Mouse (Mus musculus) thymus, adult 2 months (tissue): ENCODE data around the gene Gopc. TPM values are rescaled to one million over a fixed set of nuclear protein-coding genes. Genes with fewer than 3 reads are reported as not detected.
A peak's percentile ranks its signal among the peaks of the same experiment; 100 is the strongest.

Experiments used
- DNase-seq: peaks from one replicate; pipeline ENCODE4 v3.0.0; 2021
- H3K27ac ChIP-seq: fragments of 200-500 bp; 2 replicates; pipeline ENCODE4 v1.5.1; 2012; ENCODE audit warnings: low read length, control low read depth; ENCODE audit not compliant: control insufficient read depth, insufficient read depth
- H3K27me3 ChIP-seq: fragments of 200-500 bp; 2 replicates; pipeline ENCODE4 v1.6.1; 2012; ENCODE audit warnings: mild to moderate bottlenecking, low read length, moderate library complexity, mixed read lengths; ENCODE audit not compliant: control insufficient read depth, insufficient read depth
- H3K36me3 ChIP-seq: fragments of 200-500 bp; 2 replicates; pipeline ENCODE4 v1.6.1; 2012; ENCODE audit warnings: mild to moderate bottlenecking, low read length, moderate library complexity; ENCODE audit not compliant: control insufficient read depth, insufficient read depth
- H3K4me1 ChIP-seq: fragments of 200-500 bp; replicated peaks from 2 replicates; pipeline ENCODE4 v1.6.1; 2012; ENCODE audit warnings: low read length; ENCODE audit not compliant: control insufficient read depth, insufficient read depth
- H3K4me3 ChIP-seq: fragments of 200-500 bp; 2 replicates; pipeline ENCODE4 v1.5.1; 2012; ENCODE audit warnings: mild to moderate bottlenecking, low read length, control low read depth, moderate library complexity; ENCODE audit not compliant: control insufficient read depth, insufficient read depth
- CTCF ChIP-seq: fragments of 200-500 bp; IDR thresholded peaks from 2 replicates; pipeline ENCODE4 v1.5.1; 2012; ENCODE audit warnings: mild to moderate bottlenecking, control low read depth, low read length, moderate library complexity, borderline replicate concordance; ENCODE audit not compliant: control insufficient read depth, poor library complexity, insufficient read depth; ENCODE audit errors: extremely low read depth
- POLR2A ChIP-seq: fragments of 200-500 bp; IDR thresholded peaks from 2 replicates; pipeline ENCODE4 v1.6.1; 2012; ENCODE audit warnings: mild to moderate bottlenecking, low read length, control low read depth, moderate library complexity; ENCODE audit not compliant: control insufficient read depth, poor library complexity, insufficient read depth; ENCODE audit errors: extremely low read depth
- WGBS: fragments of 180-500 bp; shearing (Covaris S2); methylation state at CpG from one replicate; pipeline ENCODE4 v1.1.7; 2018; 5-methylcytosine and 5-hydroxymethylcytosine counted together
- polyA plus RNA-seq: library from polyadenylated mRNA; depleted of rRNA; stranded (reverse); fragments of >200 nt; gene quantifications from 2 replicates; pipeline ENCODE4 v1.2.3, GENCODE M21; 2012

The Gopc gene
- polyA plus RNA-seq, 1 experiment: 4.7 TPM

GRCm38 (mm10) chr10:52388922-52389430 is 7.1 kb upstream of the Gopc start, which contains the start of gene Nepn:
Nepn (plus strand) TSS chr10:52388972.
- H3K4me3 ChIP-seq: no peak within 1 kb of the TSS
- TF ChIP-seq POLR2A (no peak), CTCF (no peak)
- H3K4me1 ChIP-seq: no peaks in the 10 kb centered on the region
- DNase-seq: no peak
- H3K27ac ChIP-seq: no peak within 1 kb of the TSS
- H3K36me3 ChIP-seq: no peaks in the 10 kb centered on the region
- no peaks in the 10 kb centered on the region for H3K27me3 ChIP-seq
- 84% methylated on average over 5 of the region's 5 CpGs for WGBS

GRCm38 (mm10) chr10:52387192-52387591 is 5.3 kb upstream of the Gopc start:
- Histone ChIP-seq H3K36me3 (no peaks in the 10 kb centered on the region), H3K27ac (no peak overlapping the region), H3K4me1 (no peaks in the 10 kb centered on the region), H3K4me3 (no peak overlapping the region), H3K27me3 (no peaks in the 10 kb centered on the region)
- DNase-seq: no peak
- WGBS: 89% methylated on average over 4 of the region's 4 CpGs
- TF ChIP-seq CTCF (no peak), POLR2A (no peak)

- H3K4me1 ChIP-seq: peaks cover 3% of the 10 kb centered on the region
- TF ChIP-seq CTCF (no peak), POLR2A (no peak)
- H3K4me3 ChIP-seq: no peak overlapping the region
- H3K27ac ChIP-seq: no peak overlapping the region
- peak; percentile 31 for DNase-seq
- 74% methylated on average over 8 of the region's 8 CpGs for WGBS
- H3K36me3 ChIP-seq: no peaks in the 10 kb centered on the region
- H3K27me3 ChIP-seq: no peaks in the 10 kb centered on the region
These were observed 3.1 kb upstream of the Gopc start for GRCm38 (mm10) chr10:52384823-52385610.

- Histone ChIP-seq H3K36me3 (no peaks in the 10 kb centered on the region), H3K27ac (no peak overlapping the region), H3K4me3 (no peak overlapping the region), H3K27me3 (no peaks in the 10 kb centered on the region), H3K4me1 (peaks cover 3% of the 10 kb centered on the region)
- DNase-seq: no peak
- 81% methylated on average over 1 of the region's 1 CpGs for WGBS
- TF ChIP-seq CTCF (no peak), POLR2A (no peak)
These were observed 1.6 kb upstream of the Gopc start for GRCm38 (mm10) chr10:52383522-52383921.

GRCm38 (mm10) chr10:52383022-52383421 is 1.1 kb upstream of the Gopc start:
- TF ChIP-seq POLR2A (no peak), CTCF (no peak)
- Histone ChIP-seq H3K4me3 (no peak overlapping the region), H3K4me1 (peaks cover 3% of the 10 kb centered on the region), H3K36me3 (no peaks in the 10 kb centered on the region), H3K27me3 (no peaks in the 10 kb centered on the region), H3K27ac (no peak overlapping the region)
- WGBS: 93% methylated on average over 6 of the region's 6 CpGs
- DNase-seq: no peak

GRCm38 (mm10) chr10:52381321-52381801 is 563 bp downstream of the Gopc start:
- peak overlapping the region; percentile 68 for H3K4me3 ChIP-seq
- H3K27me3 ChIP-seq: no peaks in the 10 kb centered on the region
- peaks cover 3% of the 10 kb centered on the region for H3K4me1 ChIP-seq
- H3K27ac ChIP-seq: no peak overlapping the region
- DNase-seq: no peak
- under 1% methylated on average over 19 of the region's 19 CpGs for WGBS
- no peaks in the 10 kb centered on the region for H3K36me3 ChIP-seq
- TF ChIP-seq POLR2A (no peak), CTCF (no peak)

- Histone ChIP-seq H3K36me3 (no peaks in the 10 kb centered on the region), H3K4me1 (peaks cover 3% of the 10 kb centered on the region), H3K4me3 (no peak overlapping the region), H3K27ac (no peak overlapping the region), H3K27me3 (no peaks in the 10 kb centered on the region)
- no peak for DNase-seq
- TF ChIP-seq CTCF (no peak), POLR2A (no peak)
- WGBS: 98% methylated on average over 2 of the region's 2 CpGs
These were observed 4.1 kb downstream of the Gopc start for GRCm38 (mm10) chr10:52377813-52378212.
